Mouse (Mus musculus) lung, postnatal 0 days (tissue): ENCODE measurements at regions not wholly inside any gene's neighbourhood (a gene's known extent, or its start where the extent isn't known, plus 50 kb on each side); places are given as distances from the start of the nearest gene placed in this dataset.

Experiments used
- CTCF ChIP-seq: IDR thresholded peaks from 2 replicates; pipeline ENCODE4 v1.5.1; 2016; ENCODE audit warnings: antibody characterized with exemption, mild to moderate bottlenecking
- EP300 ChIP-seq: IDR thresholded peaks from 2 replicates; pipeline ENCODE4 v1.6.1; 2016; ENCODE audit warnings: antibody characterized with exemption, mild to moderate bottlenecking, control low read depth

DNA sequence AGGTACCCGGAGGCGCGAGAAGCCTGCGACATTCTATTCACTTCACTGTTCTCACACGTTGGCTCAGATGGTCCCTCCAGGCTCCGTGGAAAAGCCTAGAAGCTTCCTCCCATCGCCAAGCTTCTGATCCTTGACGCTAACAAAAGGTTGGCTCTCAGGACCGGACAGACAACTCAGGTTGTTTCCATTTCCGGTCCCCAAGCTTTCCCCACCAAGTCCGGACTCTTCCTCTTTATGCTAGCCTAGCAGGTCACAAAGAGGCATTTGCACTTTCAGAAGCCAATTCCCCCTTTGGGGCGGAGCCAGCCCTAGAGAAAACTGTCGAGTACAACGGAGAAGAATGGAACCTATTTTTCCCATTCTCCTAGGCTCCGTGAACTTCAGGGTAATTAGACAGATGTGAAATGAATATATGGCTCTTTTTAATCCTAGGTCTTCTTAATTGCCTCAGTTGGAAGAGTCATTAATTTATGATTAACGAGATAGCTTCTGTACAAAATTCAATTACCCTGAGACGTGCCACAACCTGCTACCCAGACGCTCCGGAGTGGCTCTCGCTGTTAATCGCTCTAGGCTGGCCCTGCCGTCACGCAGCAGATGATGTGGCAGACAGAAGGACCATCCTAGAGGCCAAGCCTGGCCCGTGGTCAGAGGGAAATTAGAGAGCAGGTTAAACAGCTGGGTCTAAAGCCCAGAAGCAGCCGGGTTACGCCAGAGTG lies 207.6 kb downstream of the Xxylt1 start:
- TF ChIP-seq CTCF (no peak), EP300 (no peak)
